Mouse (Mus musculus): ENCODE measurements around the gene Map7. TPM values are rescaled to one million over a fixed set of nuclear protein-coding genes. Genes with fewer than 3 reads are reported as not detected.

The Map7 gene
- total RNA-seq, 2 experiments from 2014 or later, result 21.0 to 23.3 TPM

GRCm38 (mm10) chr10:20181680-20182399 is 33.6 kb downstream of the Map7 start:
- intact Hi-C loops (cut with DNase I), result no loop called here
- DNase-seq, result no peak

GRCm38 (mm10) chr10:20184326-20184725 is 36.1 kb downstream of the Map7 start:
- intact Hi-C loops (cut with DNase I), result no loop called here
- no peak for DNase-seq

- no peak for DNase-seq
- intact Hi-C loops (cut with DNase I), result no loop called here
These were observed 37.0 kb downstream of the Map7 start for GRCm38 (mm10) chr10:20185264-20185663.

GRCm38 (mm10) chr10:20185806-20186205 is 37.5 kb downstream of the Map7 start:
- DNase-seq, result no peak
- intact Hi-C loops (cut with DNase I), result no loop called here

GRCm38 (mm10) chr10:20186800-20187273 is 38.6 kb downstream of the Map7 start:
- no peak for DNase-seq
- intact Hi-C loops (cut with DNase I), result no loop called here

GRCm38 (mm10) chr10:20190139-20190747 is 42.0 kb downstream of the Map7 start:
- intact Hi-C loops (cut with DNase I), result no loop called here
- no peak for DNase-seq

- DNase-seq, result no peak
- intact Hi-C loops (cut with DNase I), result no loop called here
These were observed 46.7 kb downstream of the Map7 start for GRCm38 (mm10) chr10:20194847-20195540.

GRCm38 (mm10) chr10:20197039-20197438 is 48.8 kb downstream of the Map7 start:
- intact Hi-C loops (cut with DNase I), result no loop called here
- DNase-seq, result no peak

GRCm38 (mm10) chr10:20198968-20199737 is 50.9 kb downstream of the Map7 start:
- intact Hi-C loops (cut with DNase I), result no loop called here
- DNase-seq, result no peak

GRCm38 (mm10) chr10:20201236-20201635 is 53.0 kb downstream of the Map7 start:
- no peak for DNase-seq
- intact Hi-C loops (cut with DNase I), result no loop called here

- DNase-seq, result no peak
- intact Hi-C loops (cut with DNase I), result no loop called here
These were observed 53.9 kb downstream of the Map7 start for GRCm38 (mm10) chr10:20202171-20202570.

- intact Hi-C loops (cut with DNase I), result no loop called here
- no peak for DNase-seq
These were observed 54.5 kb downstream of the Map7 start for GRCm38 (mm10) chr10:20202818-20203217.

- intact Hi-C loops (cut with DNase I), result no loop called here
- DNase-seq, result no peak
These were observed 55.2 kb downstream of the Map7 start for GRCm38 (mm10) chr10:20203502-20203901.

- no peak for DNase-seq
- intact Hi-C loops (cut with DNase I), result no loop called here
These were observed 56.6 kb downstream of the Map7 start for GRCm38 (mm10) chr10:20204696-20205431.

GRCm38 (mm10) chr10:20206966-20207365 is 58.7 kb downstream of the Map7 start:
- intact Hi-C loops (cut with DNase I), result no loop called here
- DNase-seq, result no peak

- intact Hi-C loops (cut with DNase I), result no loop called here
- no peak for DNase-seq
These were observed 61.5 kb downstream of the Map7 start for GRCm38 (mm10) chr10:20209609-20210341.

- intact Hi-C loops (cut with DNase I), result no loop called here
- no peak for DNase-seq
These were observed 66.1 kb downstream of the Map7 start for GRCm38 (mm10) chr10:20214418-20214817.

GRCm38 (mm10) chr10:20216982-20217381 is 68.7 kb downstream of the Map7 start:
- intact Hi-C loops (cut with DNase I), result no loop called here
- no peak for DNase-seq

- no peak for DNase-seq
- intact Hi-C loops (cut with DNase I), result no loop called here
These were observed 70.6 kb downstream of the Map7 start for GRCm38 (mm10) chr10:20218866-20219265.

- DNase-seq, result no peak
- intact Hi-C loops (cut with DNase I), result no loop called here
These were observed 71.3 kb downstream of the Map7 start for GRCm38 (mm10) chr10:20219538-20219937.

Measured in heart, postnatal 36 days (tissue).